Mouse (Mus musculus) lung, embryonic 16.5 days (tissue): ENCODE data around the gene Bace1. TPM values are rescaled to one million over a fixed set of nuclear protein-coding genes. Genes with fewer than 3 reads are reported as not detected.

ENCODE experiments used
- ATAC-seq: fragments of 200-750 bp; cut with Nextera tagmentation; 2 replicates; pipeline ENCODE4 v1.8.0; 2017; ENCODE audit warnings: low read depth, mild to moderate bottlenecking, moderate library complexity
- H3K27ac ChIP-seq: fragments of 300-500 bp; sonication (generic); 2 replicates; pipeline ENCODE4 v1.5.1; 2014; ENCODE audit warnings: mild to moderate bottlenecking, control low read depth, low read length
- H3K27me3 ChIP-seq: fragments of 300-500 bp; sonication (generic); 2 replicates; pipeline ENCODE4 v1.6.1; 2014; ENCODE audit warnings: low read depth, low read length, mixed read lengths; ENCODE audit not compliant: control insufficient read depth, insufficient read depth
- H3K36me3 ChIP-seq: fragments of 300-500 bp; sonication (generic); 2 replicates; pipeline ENCODE4 v1.6.1; 2014; ENCODE audit warnings: low read length; ENCODE audit not compliant: control insufficient read depth, insufficient read depth
- H3K4me1 ChIP-seq: fragments of 300-500 bp; sonication (generic); replicated peaks from 2 replicates; pipeline ENCODE4 v1.6.1; 2014; ENCODE audit warnings: low read length, mixed read lengths; ENCODE audit not compliant: control insufficient read depth, insufficient read depth
- H3K4me2 ChIP-seq: fragments of 300-500 bp; sonication (generic); 2 replicates; pipeline ENCODE4 v1.6.1; 2014; ENCODE audit warnings: low read depth, low read length, control low read depth
- H3K4me3 ChIP-seq: fragments of 300-500 bp; sonication (generic); 2 replicates; pipeline ENCODE4 v1.5.1; 2014; ENCODE audit warnings: mild to moderate bottlenecking, low read length, control low read depth
- H3K9ac ChIP-seq: fragments of 300-500 bp; sonication (generic); 2 replicates; pipeline ENCODE4 v1.6.1; 2014; ENCODE audit warnings: low read length, control low read depth
- H3K9me3 ChIP-seq: fragments of 300-500 bp; sonication (generic); 2 replicates; pipeline ENCODE4 v1.6.1; 2016; ENCODE audit warnings: low read length; ENCODE audit not compliant: control insufficient read depth
- WGBS: fragments of 180-500 bp; shearing (Covaris S2); extraction: QIAGEN DNeasy Blood & Tissue Kit; methylation state at CpG from one replicate; pipeline ENCODE4 v1.1.7; 2014; 5-methylcytosine and 5-hydroxymethylcytosine counted together
- polyA plus RNA-seq: library from polyadenylated mRNA; unstranded; fragments of >200 nt; fragmentation: Nextera tagmentation; extraction: Ambion mirVana; gene quantifications from 2 replicates; pipeline ENCODE4 v1.2.1, GENCODE M21; 2015

Gene Bace1
- polyA plus RNA-seq, 1 experiment from 2014 or later, result 23.8 TPM

DNA sequence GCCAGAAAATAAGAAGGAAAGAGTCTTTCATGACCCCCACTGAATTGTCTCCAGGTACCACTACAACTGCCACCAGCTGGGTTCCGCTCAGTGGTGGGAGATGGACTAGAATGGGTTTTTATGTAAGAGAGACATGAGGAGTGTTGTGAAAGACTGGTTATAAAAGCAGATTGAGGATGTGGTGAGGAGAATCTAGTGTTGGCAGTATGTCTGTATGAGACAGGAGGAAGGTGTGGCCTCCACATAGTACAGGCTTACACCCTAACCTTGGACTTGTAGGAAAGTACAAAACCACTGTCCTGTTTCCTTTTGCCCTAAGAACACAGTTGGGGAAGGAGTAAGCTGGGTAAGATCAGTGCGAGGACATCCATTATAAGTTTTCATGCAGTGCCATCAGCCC lies 15.3 kb downstream of the Bace1 start:
- ATAC-seq, result no peak
- Histone ChIP-seq H3K36me3 (peaks cover 14% of the 10 kb centered on the region), H3K27me3 (no peaks in the 10 kb centered on the region), H3K4me1 (peaks cover 8% of the 10 kb centered on the region), H3K9me3 (no peaks in the 10 kb centered on the region), H3K4me3 (no peak overlapping the region), H3K27ac (no peak overlapping the region), H3K4me2 (no peak overlapping the region), H3K9ac (no peak overlapping the region)
- 93% methylated on average over 2 of the region's 2 CpGs for WGBS

- Histone ChIP-seq H3K4me3 (no peak overlapping the region), H3K4me2 (no peak overlapping the region), H3K27ac (no peak overlapping the region), H3K9ac (no peak overlapping the region), H3K36me3 (peaks cover 18% of the 10 kb centered on the region), H3K9me3 (no peaks in the 10 kb centered on the region), H3K27me3 (no peaks in the 10 kb centered on the region), H3K4me1 (peaks cover 6% of the 10 kb centered on the region)
- ATAC-seq, result no peak
- WGBS, result 92% methylated on average over 1 of the region's 1 CpGs
Observed at GRCm38 (mm10) chr9:45854136-45854535, 15.8 kb downstream of the Bace1 start.

DNA sequence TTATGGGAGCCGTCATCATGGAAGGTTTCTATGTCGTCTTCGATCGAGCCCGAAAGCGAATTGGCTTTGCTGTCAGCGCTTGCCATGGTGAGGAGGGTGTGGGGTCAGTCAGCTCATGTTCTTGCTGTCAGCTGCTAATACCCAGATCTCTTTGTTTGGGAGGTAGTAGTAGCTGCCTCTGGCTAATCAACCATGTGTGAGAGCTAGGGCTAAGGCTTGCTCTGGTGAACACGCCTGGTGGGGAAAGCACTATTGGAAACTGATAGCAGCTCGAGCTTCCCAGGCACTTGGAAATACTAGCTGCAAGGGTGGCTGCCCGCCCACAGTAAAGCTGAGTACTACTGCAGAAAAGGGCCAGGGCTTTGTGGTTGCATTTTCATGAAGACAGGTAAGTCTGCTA lies 21.0 kb downstream of the Bace1 start:
- Histone ChIP-seq H3K27me3 (no peaks in the 10 kb centered on the region), H3K4me3 (no peak overlapping the region), H3K9ac (no peak overlapping the region), H3K36me3 (peaks cover 41% of the 10 kb centered on the region), H3K27ac (no peak overlapping the region), H3K4me1 (no peaks in the 10 kb centered on the region), H3K9me3 (no peaks in the 10 kb centered on the region), H3K4me2 (no peak overlapping the region)
- ATAC-seq, result no peak
- 93% methylated on average over 10 of the region's 10 CpGs for WGBS

- ATAC-seq, result no peak
- no peak overlapping the region for H3K4me2 ChIP-seq
- no peak overlapping the region for H3K4me3 ChIP-seq
- no peaks in the 10 kb centered on the region for H3K4me1 ChIP-seq
- no peaks in the 10 kb centered on the region for H3K9me3 ChIP-seq
- peaks cover 59% of the 10 kb centered on the region for H3K36me3 ChIP-seq
- WGBS, result 89% methylated on average over 7 of the region's 7 CpGs
- H3K9ac ChIP-seq, result no peak overlapping the region
- H3K27ac ChIP-seq, result no peak overlapping the region
- no peaks in the 10 kb centered on the region for H3K27me3 ChIP-seq
Observed at GRCm38 (mm10) chr9:45861813-45862212, 23.4 kb downstream of the Bace1 start.

DNA sequence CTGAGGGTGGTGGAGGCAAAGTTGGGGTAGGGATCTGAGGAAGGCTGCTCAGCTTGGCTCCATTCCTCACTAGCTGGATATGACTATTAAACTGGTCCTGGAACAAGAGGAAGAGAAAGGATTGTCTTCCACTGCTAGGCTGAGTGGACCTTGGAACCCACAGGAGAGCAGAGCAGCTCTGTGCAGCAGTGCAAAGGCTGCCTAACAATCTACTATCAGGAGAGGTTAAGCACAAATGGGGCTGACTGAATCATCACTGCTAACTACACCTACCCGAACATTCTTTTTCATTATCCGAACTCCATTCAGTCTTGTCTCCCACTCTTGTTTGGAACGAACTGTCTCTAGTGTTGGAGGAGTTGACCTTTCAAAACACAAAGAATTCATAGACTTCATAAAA lies 30.8 kb downstream of the Bace1 start:
- Histone ChIP-seq H3K27ac (no peak overlapping the region), H3K9me3 (no peaks in the 10 kb centered on the region), H3K4me3 (no peak overlapping the region), H3K4me2 (no peak overlapping the region), H3K36me3 (peaks cover 53% of the 10 kb centered on the region), H3K4me1 (no peaks in the 10 kb centered on the region), H3K27me3 (no peaks in the 10 kb centered on the region), H3K9ac (no peak overlapping the region)
- WGBS, result 88% methylated on average over 3 of the region's 3 CpGs
- ATAC-seq, result no peak

DNA sequence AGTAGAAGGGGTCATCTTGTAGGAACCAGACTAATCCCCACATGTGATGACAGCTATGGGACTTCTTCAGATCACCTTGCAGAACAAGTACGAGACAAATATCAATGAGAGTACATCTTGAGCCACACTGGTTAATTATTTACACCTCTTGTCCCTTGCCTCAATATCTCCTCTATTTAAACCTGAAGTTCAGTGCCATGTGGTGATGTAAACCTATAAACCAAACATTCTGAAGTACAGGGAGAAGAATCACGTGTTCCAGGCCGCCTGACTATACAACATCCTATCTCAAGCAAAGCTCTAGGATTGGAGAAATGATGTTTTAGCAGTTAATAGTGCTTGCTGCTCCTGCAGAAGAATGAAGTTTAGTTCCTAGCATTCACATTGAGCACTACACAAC lies 31.9 kb downstream of the Bace1 start:
- Histone ChIP-seq H3K9me3 (no peaks in the 10 kb centered on the region), H3K4me3 (no peak overlapping the region), H3K27me3 (no peaks in the 10 kb centered on the region), H3K36me3 (peaks cover 46% of the 10 kb centered on the region), H3K4me2 (no peak overlapping the region), H3K4me1 (no peaks in the 10 kb centered on the region), H3K27ac (no peak overlapping the region), H3K9ac (no peak overlapping the region)
- ATAC-seq, result no peak
- WGBS, result 74% methylated on average over 3 of the region's 3 CpGs

GRCm38 (mm10) chr9:45877928-45878327 lies 39.5 kb downstream of the Bace1 start:
- no peak for ATAC-seq
- no peak overlapping the region for H3K9ac ChIP-seq
- H3K27ac ChIP-seq, result no peak overlapping the region
- no peak overlapping the region for H3K4me2 ChIP-seq
- WGBS, result 63% methylated on average over 2 of the region's 2 CpGs
- H3K9me3 ChIP-seq, result no peaks in the 10 kb centered on the region
- H3K4me1 ChIP-seq, result no peaks in the 10 kb centered on the region
- H3K27me3 ChIP-seq, result no peaks in the 10 kb centered on the region
- H3K36me3 ChIP-seq, result peaks cover 8% of the 10 kb centered on the region; the same call in 1 of the 2 replicates
- H3K4me3 ChIP-seq, result no peak overlapping the region

- Histone ChIP-seq H3K4me1 (no peaks in the 10 kb centered on the region), H3K4me2 (no peak overlapping the region), H3K27ac (no peak overlapping the region), H3K36me3 (peaks cover 22% of the 10 kb centered on the region), H3K27me3 (no peaks in the 10 kb centered on the region), H3K9me3 (no peaks in the 10 kb centered on the region), H3K9ac (no peak overlapping the region), H3K4me3 (no peak overlapping the region)
- ATAC-seq, result no peak
Observed at GRCm38 (mm10) chr9:45893681-45894080, 55.3 kb downstream of the Bace1 start.

GRCm38 (mm10) chr9:45905196-45905595 lies 66.8 kb downstream of the Bace1 start:
- peak overlapping the region; percentile 96 for H3K4me3 ChIP-seq
- 49% methylated on average over 4 of the region's 4 CpGs for WGBS
- peak overlapping the region; percentile 71 for H3K4me2 ChIP-seq
- peak overlapping the region; percentile 98; the same call in 1 of the 2 replicates for H3K9ac ChIP-seq
- H3K27ac ChIP-seq, result no peak overlapping the region
- no peak for ATAC-seq
- H3K27me3 ChIP-seq, result no peaks in the 10 kb centered on the region
- H3K9me3 ChIP-seq, result no peaks in the 10 kb centered on the region
- peaks cover 15% of the 10 kb centered on the region for H3K36me3 ChIP-seq
- H3K4me1 ChIP-seq, result peaks cover 15% of the 10 kb centered on the region

DNA sequence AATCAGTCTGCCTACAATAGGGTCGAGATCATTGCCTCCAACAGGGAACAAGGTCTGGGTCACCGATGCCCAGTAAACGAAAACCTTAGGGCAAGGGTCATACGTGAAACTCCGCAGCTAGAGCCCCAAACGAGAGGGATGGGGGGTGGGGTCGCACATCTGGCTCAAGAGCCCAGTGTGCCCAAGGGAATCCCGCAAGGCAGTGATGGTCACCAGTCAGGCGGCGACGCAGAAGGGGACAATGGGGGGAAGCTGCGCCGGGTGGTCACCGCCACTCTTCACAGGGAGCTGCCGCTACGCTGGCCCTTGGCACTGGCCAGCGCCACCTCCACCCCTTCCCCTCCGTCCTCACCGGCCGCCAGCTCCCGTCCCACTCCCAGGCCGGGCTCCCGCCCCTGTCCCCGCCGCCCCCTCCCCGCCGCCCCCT lies 67.4 kb downstream of the Bace1 start:
- WGBS, result 1% methylated on average over 20 of the region's 27 CpGs
- no peaks in the 10 kb centered on the region for H3K9me3 ChIP-seq
- H3K27ac ChIP-seq, result peak overlapping the region; percentile 98
- H3K27me3 ChIP-seq, result no peaks in the 10 kb centered on the region
- peak overlapping the region; percentile 96 for H3K4me3 ChIP-seq
- peaks cover 15% of the 10 kb centered on the region for H3K4me1 ChIP-seq
- peak; percentile 51 for ATAC-seq
- H3K4me2 ChIP-seq, result peak overlapping the region; percentile 71
- peak overlapping the region; percentile 98 for H3K9ac ChIP-seq
- H3K36me3 ChIP-seq, result peaks cover 18% of the 10 kb centered on the region
